Comparison of ENCODE assay signal across 23 mouse cellular contexts in the genomic region with DNA sequence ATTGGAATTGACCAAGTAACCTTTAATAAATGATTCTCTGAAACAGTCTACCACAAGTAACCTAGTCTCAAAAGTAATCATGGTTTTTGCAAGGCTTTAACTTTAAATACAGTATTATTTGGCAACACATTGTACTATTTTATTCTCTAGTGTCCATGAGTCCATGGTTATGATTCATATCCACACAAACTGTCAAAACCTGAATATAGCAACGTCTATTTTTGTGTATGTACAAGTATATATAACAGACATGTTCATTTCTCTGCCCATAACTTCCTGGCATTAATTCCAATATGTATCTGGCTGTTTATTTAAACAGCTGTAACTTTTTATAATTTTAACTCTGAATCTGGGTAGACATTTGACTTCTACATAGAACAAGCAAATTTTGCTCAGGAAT.
DNase-seq lines count a peak whose midpoint lies in the region; ATAC-seq lines count a peak whose summit lies in the region.
"Had no signal": no experiment of that assay in that cellular context is flagged by ENCODE, and none has a peak within 500 bp of the region (broad histone marks: within the 10 kb centered on the region; RNA-seq: fewer than 3 reads in every experiment).

No protein-coding gene starts in this region.

- no peaks in the 10 kb centered on the region for H3K36me3 ChIP-seq in kidney, embryonic 16.5 days (ENCODE audit: insufficient read depth, low read length)
- H3K36me3 ChIP-seq: G1E had no signal

- no peaks in the 10 kb centered on the region for H3K27me3 ChIP-seq in kidney, embryonic 16.5 days (ENCODE audit: insufficient read depth, low read length)
- H3K27me3 ChIP-seq: CH12.LX, Patski had no signal

- H3K9ac ChIP-seq in kidney, embryonic 16.5 days (replicated peaks; ENCODE audit: low read length) = no peak overlapping the region

- H3K4me3 ChIP-seq in kidney, embryonic 16.5 days (ENCODE audit: low read length) = no peak overlapping the region

- H3K9me3 ChIP-seq in kidney, embryonic 16.5 days (ENCODE audit: low read length) = no peaks in the 10 kb centered on the region
- H3K9me3 ChIP-seq: G1E had no signal

- H3K4me1 ChIP-seq in kidney, embryonic 16.5 days (ENCODE audit: insufficient read depth, low read length) = no peaks in the 10 kb centered on the region

- WGBS in kidney, embryonic 16.5 days = 38% methylated on average over 1 of the region's 1 CpGs

- DNase-seq in frontal cortex, postnatal 10 days (ENCODE audit: low spot score in 2 of 2) = no peak
- DNase-seq in brain, adult 2 months (ENCODE audit: low read depth, low spot score) = peak; percentile 41
- DNase-seq in telencephalon, adult 2 months (ENCODE audit: low read depth, low spot score) = peak; percentile 15
- DNase-seq in c-Kit-positive CD71-positive TER-119-positive erythroid progenitor cells, embryonic 14.5 days (ENCODE audit: low spot score) = no peak
- DNase-seq: adrenal gland, adult 2 months; adrenal gland, adult 8-10 months; adrenal gland, postnatal 10 days; adrenal gland, postnatal 14 days; adrenal gland, postnatal 25 days; adrenal gland, postnatal 36 days; B cell, adult 2 months; cerebellum, adult 11 months; cerebellum, adult 11-12 months; cerebellum, adult 18-20 months; cerebellum, adult 2 months; cerebellum, adult 8-10 months had no signal

- no peak overlapping the region for H3K4me2 ChIP-seq in kidney, embryonic 16.5 days (replicated peaks; ENCODE audit: low read depth, low read length)

- ATAC-seq in frontal cortex, adult (ENCODE audit: low TSS enrichment) = peak; percentile 99
- ATAC-seq in kidney, embryonic 16.5 days (ENCODE audit: low FRiP score, low TSS enrichment) = no peak
- ATAC-seq: activated CD4-positive, CD25-positive, alpha-beta regulatory T cell, adult 4 months; CD4-positive, CD25-positive, alpha-beta regulatory T cell, adult 4 months; Patski had no signal

- H3K27ac ChIP-seq in kidney, embryonic 16.5 days (ENCODE audit: low read length) = no peak overlapping the region

Comparison
In these comparisons a context has a peak if more than half of its experiments do, and no peak if none do; other contexts are left out.
1. DNase-seq: peak in brain, adult 2 months (single experiment) and telencephalon, adult 2 months (single experiment); none in frontal cortex, postnatal 10 days (0 of 2) and c-Kit-positive CD71-positive TER-119-positive erythroid progenitor cells, embryonic 14.5 days (single experiment).